Mouse (Mus musculus) colon, adult 2 months (tissue): ENCODE measurements around the gene Metap1. TPM values are rescaled to one million over a fixed set of nuclear protein-coding genes. Genes with fewer than 3 reads are reported as not detected.

Experiments
- polyA plus RNA-seq: library from polyadenylated mRNA; depleted of rRNA; stranded (reverse); fragments of >200 nt; gene quantifications from 2 replicates; pipeline ENCODE4 v1.2.3, GENCODE M21; 2012; rRNA removed

The Metap1 gene
- polyA plus RNA-seq, result 10.0 and 11.2 TPM in 2 replicates

GRCm38 (mm10) chr3:138489327-138490033 lies at the start of gene Metap1:
TSS of gene Metap1 (minus strand) at chr3:138489515.

GRCm38 (mm10) chr3:138526073-138526915 lies 37.0 kb upstream of the Metap1 start, which contains the start of gene Eif4e:
TSS of gene Eif4e (plus strand) at chr3:138526179.

DNA sequence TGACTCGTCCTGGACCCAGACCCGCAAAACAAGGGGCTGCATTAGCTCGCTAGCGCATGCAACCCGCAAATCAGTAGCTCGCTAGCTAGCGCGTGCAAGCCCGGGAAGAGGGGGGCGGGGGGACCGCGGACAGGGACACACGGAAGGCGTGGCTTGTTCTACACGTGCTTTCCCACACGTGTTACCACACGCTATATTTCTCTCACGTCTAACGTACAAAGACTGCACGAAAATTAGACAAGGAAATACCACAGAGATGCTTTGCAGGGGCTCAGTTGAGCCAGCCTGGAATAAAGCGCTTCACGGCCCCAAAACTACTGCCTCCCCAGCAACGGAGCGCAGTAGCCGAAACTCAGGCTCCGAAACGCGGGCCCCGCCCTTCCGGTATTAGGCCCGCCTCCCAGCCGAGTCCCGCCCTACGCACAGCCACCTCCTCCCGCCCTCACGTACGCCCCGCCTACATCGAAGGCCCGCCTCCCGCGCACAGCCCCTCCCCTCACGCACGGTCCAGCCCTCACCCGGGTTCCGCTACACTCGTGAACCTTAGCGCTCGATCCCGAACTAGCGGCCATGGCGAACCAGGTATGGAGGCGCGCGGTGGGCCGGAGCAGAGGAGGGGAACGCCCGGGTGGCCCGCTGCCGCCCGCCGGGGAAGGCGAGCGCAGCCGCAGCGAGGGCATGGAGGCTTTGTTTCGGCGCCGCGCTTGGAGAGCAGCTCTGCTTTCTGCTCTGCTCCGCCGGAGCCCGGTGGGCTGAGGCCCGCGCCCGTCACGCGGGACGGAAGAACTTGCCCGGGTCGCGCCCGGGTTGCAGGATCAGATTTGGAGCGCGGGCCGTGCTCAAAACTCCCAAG lies 46.5 kb downstream of the Metap1 start, which contains the start of gene Adh5:
Gene Adh5, plus strand, starts transcription at position 482 of the 853 bp plus-strand sequence.

GRCm38 (mm10) chr3:138415121-138415690 lies 74.1 kb downstream of the Metap1 start, which contains the start of gene Adh4:
TSS of gene Adh4 (plus strand) at chr3:138415466.

Other genes with a start within 250 kb of the Metap1 start
- 532 and 604 TPM in 2 replicates for gene Adh1, start 228.5 kb downstream of the Metap1 start, polyA plus RNA-seq
- gene Adh6a, start 176.2 kb downstream of the Metap1 start, polyA plus RNA-seq, result 0.08 TPM in 1 of 2 replicates, not detected in the other
- not detected in 2 replicates for gene Adh6b, start 147.7 kb downstream of the Metap1 start, polyA plus RNA-seq
- gene Adh4, start 74.0 kb downstream of the Metap1 start, polyA plus RNA-seq, result not detected in 2 replicates
- gene Adh5, start 46.4 kb downstream of the Metap1 start, polyA plus RNA-seq, result 19.0 TPM in 2 replicates
- gene Eif4e, start 36.7 kb upstream of the Metap1 start, polyA plus RNA-seq, result 4.1 and 5.1 TPM in 2 replicates